Mouse (Mus musculus) lung, adult 18-20 months (tissue): Measurements from ENCODE around the gene Ms4a1.
"Not testable (repeated sequence)": the region's sequence is repeated elsewhere in the genome, so short reads cannot be mapped to it uniquely, and the experiment has no call there.

ENCODE experiments used
- DNase-seq, 2 experiments: peaks; one replicate each; pipeline ENCODE4 v3.0.0; 2022; ENCODE audit warnings: mixed read lengths in 2 of 2

The Ms4a1 gene

GRCm38 (mm10) chr19:11266052-11266845 is at the start of gene Ms4a1:
TSS of gene Ms4a1 (minus strand) at chr19:11266241.
- no peak for DNase-seq

GRCm38 (mm10) chr19:11314354-11314753 is 48.3 kb upstream of the Ms4a1 start, which contains the start of gene Ms4a14:
TSS of gene Ms4a14 (minus strand) at chr19:11314454.
- DNase-seq = no peak

- DNase-seq = no peak
Observed at GRCm38 (mm10) chr19:11308888-11309287, 42.8 kb upstream of the Ms4a1 start.

GRCm38 (mm10) chr19:11299529-11299928 is 33.5 kb upstream of the Ms4a1 start:
- DNase-seq = not testable (repeated sequence)

- DNase-seq = no peak
Observed at GRCm38 (mm10) chr19:11298939-11299338, 32.9 kb upstream of the Ms4a1 start.

- DNase-seq = not testable (repeated sequence)
Observed at GRCm38 (mm10) chr19:11293616-11294015, 27.6 kb upstream of the Ms4a1 start.

GRCm38 (mm10) chr19:11292990-11293389 is 26.9 kb upstream of the Ms4a1 start:
- DNase-seq = no peak

- no peak for DNase-seq
Observed at GRCm38 (mm10) chr19:11283773-11284172, 17.7 kb upstream of the Ms4a1 start, which contains the start of gene Ms4a5. TSS of gene Ms4a5 (minus strand) at chr19:11283873.

- DNase-seq = no peak
Observed at GRCm38 (mm10) chr19:11280223-11280622, 14.2 kb upstream of the Ms4a1 start.

- no peak for DNase-seq
Observed at GRCm38 (mm10) chr19:11276431-11276830, 10.4 kb upstream of the Ms4a1 start.

GRCm38 (mm10) chr19:11266956-11267355 is 915 bp upstream of the Ms4a1 start:
- DNase-seq = no peak

GRCm38 (mm10) chr19:11264602-11265185 is 1.3 kb downstream of the Ms4a1 start:
- DNase-seq = no peak

GRCm38 (mm10) chr19:11263549-11263948 is 2.5 kb downstream of the Ms4a1 start:
- no peak for DNase-seq

GRCm38 (mm10) chr19:11262932-11263331 is 3.1 kb downstream of the Ms4a1 start:
- not testable (repeated sequence) for DNase-seq

- no peak for DNase-seq
Observed at GRCm38 (mm10) chr19:11261522-11261921, 4.5 kb downstream of the Ms4a1 start.

- DNase-seq = peak; percentile 9 to 14
Observed at GRCm38 (mm10) chr19:11244230-11244629, 21.8 kb downstream of the Ms4a1 start.

GRCm38 (mm10) chr19:11242560-11242959 is 23.5 kb downstream of the Ms4a1 start:
- no peak for DNase-seq

- no peak for DNase-seq
Observed at GRCm38 (mm10) chr19:11235820-11236219, 30.2 kb downstream of the Ms4a1 start.

- DNase-seq = no peak
Observed at GRCm38 (mm10) chr19:11234921-11235735, 30.9 kb downstream of the Ms4a1 start.

- DNase-seq = no peak
Observed at GRCm38 (mm10) chr19:11234244-11234643, 31.8 kb downstream of the Ms4a1 start.

GRCm38 (mm10) chr19:11232348-11232747 is 33.7 kb downstream of the Ms4a1 start, which contains the start of gene Ms4a12:
TSS of gene Ms4a12 (minus strand) at chr19:11232448.
- DNase-seq = no peak
